Mouse (Mus musculus): ENCODE measurements around the gene Fcgr2b.

DNA sequence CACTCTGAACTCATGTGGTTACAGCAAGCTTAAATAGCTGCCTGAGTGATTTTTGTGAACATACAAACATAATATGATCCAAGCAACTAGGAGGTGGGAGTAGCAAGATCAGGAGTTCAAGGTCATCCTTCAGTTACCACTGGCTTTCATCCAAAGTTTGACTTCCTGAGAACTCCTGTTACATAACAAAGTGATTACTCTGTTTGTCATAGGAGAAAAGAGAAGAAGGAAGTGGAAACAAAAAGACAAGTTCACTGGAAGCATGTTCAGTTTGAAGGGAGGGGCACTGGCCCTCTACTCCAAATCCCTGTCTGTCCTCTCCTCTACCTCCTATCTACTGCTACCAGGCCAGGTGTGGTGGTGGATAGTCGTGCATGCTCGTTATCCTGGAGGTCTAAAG, 16.6 kb downstream of the Fcgr2b start:
- TF ChIP-seq POLR2A (IDR thresholded peaks at IDR 0.05; ENCODE audit: borderline replicate concordance, insufficient read depth, low read length), result no peak
- TF ChIP-seq CTCF (IDR thresholded peaks at IDR 0.05; ENCODE audit: borderline replicate concordance, insufficient read depth, low read depth, low read length), result no peak
